Mouse (Mus musculus) right cerebral cortex, postnatal 10 days (tissue): Measurements from ENCODE around the gene Rnasel.

ENCODE experiments used
- DNase-seq, 2 experiments: peaks; one replicate each; pipeline ENCODE4 v3.0.0; 2021; ENCODE audit warnings: low spot score in 2 of 2

Rnasel gene

GRCm38 (mm10) chr1:153736096-153736495 lies 13.1 kb upstream of the Rnasel start:
- DNase-seq = no peak

- DNase-seq = peak in 1 of 2 experiments; percentile 69
Observed at GRCm38 (mm10) chr1:153737101-153738085, 11.8 kb upstream of the Rnasel start.

- DNase-seq = no peak
Observed at GRCm38 (mm10) chr1:153739437-153740015, 9.7 kb upstream of the Rnasel start.

DNA sequence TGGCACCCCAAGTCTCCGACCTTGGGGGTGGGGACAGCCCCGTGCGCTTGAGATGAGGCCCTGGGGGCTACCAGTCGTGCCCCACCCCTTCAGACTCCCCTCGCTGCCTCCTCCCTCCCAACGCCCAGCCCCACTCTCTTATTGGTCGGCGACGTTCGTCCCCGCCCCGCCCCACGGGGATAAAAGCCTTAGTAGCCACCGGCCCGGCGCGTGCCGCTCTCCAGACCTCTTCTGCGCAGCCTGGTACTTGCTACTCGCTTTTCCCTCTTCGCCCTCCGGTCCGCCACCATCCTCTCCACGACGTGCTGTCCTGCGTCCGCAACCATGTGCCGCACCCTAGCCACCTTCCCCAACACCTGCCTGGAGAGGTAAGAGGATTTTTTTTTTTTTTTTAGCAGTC lies 9.1 kb upstream of the Rnasel start, which contains the start of gene Rgs16:
TSS of gene Rgs16 (plus strand) at position 205 of the 400 bp plus-strand sequence.
- DNase-seq = peak; percentile 79 to 81

- DNase-seq = no peak
Observed at GRCm38 (mm10) chr1:153740775-153741400, 8.3 kb upstream of the Rnasel start.

- no peak for DNase-seq
Observed at GRCm38 (mm10) chr1:153741551-153742316, 7.5 kb upstream of the Rnasel start.

DNA sequence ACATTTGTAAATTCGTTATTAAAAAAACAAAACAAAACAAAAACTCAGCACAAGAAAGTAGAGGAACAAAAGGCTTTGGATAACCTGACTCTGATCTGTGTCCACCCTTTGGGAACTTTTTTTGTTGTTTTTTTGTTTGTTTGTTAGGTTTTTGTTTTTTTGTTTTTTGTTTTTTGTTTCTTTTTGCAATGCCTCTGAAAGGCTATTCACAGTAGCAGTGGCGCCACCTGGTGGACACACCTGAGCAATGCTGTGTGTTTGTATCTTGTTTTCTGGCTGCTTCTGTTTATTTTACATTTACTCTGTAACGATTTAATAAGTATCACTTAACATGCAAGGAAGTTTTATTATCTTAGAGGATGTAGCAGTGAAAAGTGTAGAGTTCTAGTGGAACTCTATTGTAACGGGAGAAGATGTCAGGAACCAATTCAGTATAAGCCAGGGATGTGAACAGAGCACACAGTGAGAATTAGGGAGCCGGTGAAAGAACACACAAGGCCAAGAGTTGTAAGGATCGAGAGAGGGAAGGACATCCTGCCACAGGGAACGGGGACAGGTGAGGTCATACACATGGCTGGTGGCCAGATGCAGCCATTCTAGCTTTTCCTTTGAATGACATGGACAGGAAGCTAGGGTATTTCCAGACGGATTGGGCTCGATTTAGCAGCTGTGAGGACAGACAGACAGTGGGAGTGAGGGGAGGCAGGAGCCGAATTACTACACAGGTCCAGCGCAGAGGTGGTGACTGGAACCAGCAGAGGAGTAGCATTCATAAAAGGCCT lies 6.7 kb upstream of the Rnasel start:
- peak; percentile 76 to 85 for DNase-seq

- no peak for DNase-seq
Observed at GRCm38 (mm10) chr1:153746119-153746670, 3.0 kb upstream of the Rnasel start.

- DNase-seq = peak; percentile 73 to 83
Observed at GRCm38 (mm10) chr1:153746728-153747127, 2.5 kb upstream of the Rnasel start.

DNA sequence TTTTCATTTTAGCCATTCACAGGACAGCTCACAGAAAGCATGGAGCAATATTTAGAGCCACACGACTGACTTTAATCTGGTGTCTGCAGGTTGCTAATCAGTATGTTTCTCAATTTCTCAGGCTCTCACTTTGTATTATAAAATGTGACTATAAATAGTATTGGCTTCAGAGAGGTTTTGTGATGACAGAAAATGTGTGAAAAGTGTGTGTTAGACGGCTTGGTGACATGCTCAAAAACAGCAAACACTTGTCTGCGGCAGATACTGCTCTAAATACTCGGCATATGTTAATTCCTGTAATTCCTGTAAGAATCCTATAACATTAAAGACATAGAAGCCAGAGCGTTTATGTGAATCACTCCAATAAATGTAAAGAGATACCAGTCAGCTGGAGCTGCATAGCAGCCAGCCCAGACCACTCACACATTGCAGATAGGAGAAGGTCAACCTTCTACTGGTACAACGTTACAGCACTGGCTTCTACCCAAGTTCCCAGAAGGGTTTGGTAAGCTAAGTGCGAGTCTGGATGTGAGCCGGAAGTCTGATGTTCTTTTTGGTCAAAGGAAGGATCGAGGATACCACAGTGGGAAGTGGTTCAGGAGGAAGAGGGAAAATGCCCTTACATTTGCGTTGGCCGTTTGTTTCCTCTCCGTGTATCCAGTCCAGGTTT lies 1.2 kb upstream of the Rnasel start:
- no peak for DNase-seq

- no peak for DNase-seq
Observed at GRCm38 (mm10) chr1:153748549-153748948, 677 bp upstream of the Rnasel start.

DNA sequence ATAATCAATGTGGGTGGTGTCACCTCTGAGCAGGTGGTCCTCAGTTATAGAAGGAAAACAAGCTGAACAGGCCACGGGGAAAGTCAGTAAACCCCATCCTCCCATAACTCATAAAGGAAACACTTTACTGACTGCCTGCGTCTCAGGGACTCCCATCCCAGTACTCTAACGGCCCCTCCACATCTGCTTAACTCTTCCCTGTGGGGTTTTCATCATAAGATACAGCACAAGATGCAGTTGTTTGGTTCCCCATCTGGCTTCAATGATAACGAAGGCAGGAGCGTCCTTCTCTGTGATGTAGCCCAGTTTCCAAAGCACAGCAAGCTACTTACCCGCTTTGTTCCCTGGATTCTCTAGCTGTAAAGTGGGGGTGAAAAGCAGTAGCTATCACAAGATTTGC lies 828 bp downstream of the Rnasel start:
- DNase-seq = no peak

GRCm38 (mm10) chr1:153751763-153752301 lies 2.6 kb downstream of the Rnasel start:
- DNase-seq = no peak

- no peak for DNase-seq
Observed at GRCm38 (mm10) chr1:153752521-153752920, 3.3 kb downstream of the Rnasel start.

DNA sequence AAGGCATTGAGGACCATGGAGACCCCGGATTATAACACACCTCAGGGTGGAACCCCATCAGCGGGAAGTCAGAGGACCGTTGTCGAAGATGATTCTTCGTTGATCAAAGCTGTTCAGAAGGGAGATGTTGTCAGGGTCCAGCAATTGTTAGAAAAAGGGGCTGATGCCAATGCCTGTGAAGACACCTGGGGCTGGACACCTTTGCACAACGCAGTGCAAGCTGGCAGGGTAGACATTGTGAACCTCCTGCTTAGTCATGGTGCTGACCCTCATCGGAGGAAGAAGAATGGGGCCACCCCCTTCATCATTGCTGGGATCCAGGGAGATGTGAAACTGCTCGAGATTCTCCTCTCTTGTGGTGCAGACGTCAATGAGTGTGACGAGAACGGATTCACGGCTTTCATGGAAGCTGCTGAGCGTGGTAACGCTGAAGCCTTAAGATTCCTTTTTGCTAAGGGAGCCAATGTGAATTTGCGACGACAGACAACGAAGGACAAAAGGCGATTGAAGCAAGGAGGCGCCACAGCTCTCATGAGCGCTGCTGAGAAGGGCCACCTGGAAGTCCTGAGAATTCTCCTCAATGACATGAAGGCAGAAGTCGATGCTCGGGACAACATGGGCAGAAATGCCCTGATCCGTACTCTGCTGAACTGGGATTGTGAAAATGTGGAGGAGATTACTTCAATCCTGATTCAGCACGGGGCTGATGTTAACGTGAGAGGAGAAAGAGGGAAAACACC lies 4.7 kb downstream of the Rnasel start:
- DNase-seq = no peak

DNA sequence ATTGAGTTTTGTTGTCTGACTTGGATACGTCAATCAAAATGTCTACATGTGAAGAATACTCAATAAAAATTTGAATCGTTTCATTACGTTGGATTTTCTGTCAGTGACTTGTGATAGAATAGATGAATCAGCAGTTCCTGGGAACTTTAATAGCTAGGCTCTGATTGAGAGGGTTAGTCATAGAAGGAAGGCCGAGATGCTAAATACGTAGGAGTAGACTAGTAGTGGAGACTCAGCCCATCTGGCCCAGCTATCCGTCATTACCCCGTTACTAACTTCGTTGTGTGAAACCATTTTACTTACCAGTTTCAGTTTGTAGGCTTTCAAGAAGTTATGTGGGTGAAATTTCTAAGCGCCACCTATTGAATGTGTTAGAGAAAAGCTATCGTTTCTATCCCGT lies 14.9 kb downstream of the Rnasel start:
- DNase-seq = no peak

GRCm38 (mm10) chr1:153766298-153766697 lies 17.1 kb downstream of the Rnasel start:
- no peak for DNase-seq

GRCm38 (mm10) chr1:153767281-153767680 lies 18.1 kb downstream of the Rnasel start:
- no peak for DNase-seq

DNA sequence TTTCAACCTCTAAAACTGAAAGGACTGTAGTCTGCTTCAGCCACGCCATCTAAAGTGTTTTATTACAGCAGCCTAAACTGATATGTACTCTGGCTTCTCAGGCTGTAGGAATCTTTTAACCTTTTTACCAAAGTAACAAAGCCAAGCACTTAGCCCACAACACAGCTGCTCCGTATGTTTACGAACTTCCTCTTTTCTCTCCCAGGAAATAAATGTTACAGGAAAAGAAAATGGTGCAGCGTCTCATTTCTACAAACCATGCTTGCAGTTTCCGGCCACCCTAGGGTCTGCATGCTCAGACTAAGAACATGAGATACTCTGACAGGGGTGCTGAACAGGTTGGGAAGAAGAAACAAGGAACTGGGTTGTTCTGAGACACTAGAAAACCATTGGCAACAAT lies 19.2 kb downstream of the Rnasel start:
- no peak for DNase-seq
